Mouse (Mus musculus) small intestine, adult 2 months (tissue): ENCODE measurements around the gene Mfsd12. TPM values are rescaled to one million over a fixed set of nuclear protein-coding genes. Genes with fewer than 3 reads are reported as not detected.
A peak's percentile ranks its signal among the peaks of the same experiment; 100 is the strongest.

Source experiments
- H3K27ac ChIP-seq: fragments of 200-500 bp; 2 replicates; pipeline ENCODE4 v1.5.1; 2012; ENCODE audit warnings: low read depth, low read length, control low read depth, inconsistent platforms; ENCODE audit not compliant: insufficient read depth
- H3K27me3 ChIP-seq: fragments of 200-500 bp; 2 replicates; pipeline ENCODE4 v1.6.1; 2012; ENCODE audit warnings: mild to moderate bottlenecking, moderate library complexity, low read length, inconsistent platforms; ENCODE audit not compliant: control insufficient read depth, insufficient read depth
- H3K36me3 ChIP-seq: fragments of 200-500 bp; 2 replicates; pipeline ENCODE4 v1.6.1; 2012; ENCODE audit warnings: mild to moderate bottlenecking, low read length, control low read depth, inconsistent platforms; ENCODE audit not compliant: control insufficient read depth, insufficient read depth
- H3K4me1 ChIP-seq: fragments of 200-500 bp; 2 replicates; pipeline ENCODE4 v1.6.1; 2012; ENCODE audit warnings: low read length, inconsistent platforms, mixed read lengths; ENCODE audit not compliant: control insufficient read depth, insufficient read depth, insufficient read length
- H3K4me3 ChIP-seq: fragments of 200-500 bp; 2 replicates; pipeline ENCODE4 v1.5.1; 2012; ENCODE audit warnings: low read depth, mild to moderate bottlenecking, control low read depth, inconsistent platforms, low read length, moderate library complexity
- CTCF ChIP-seq: fragments of 200-500 bp; IDR thresholded peaks from 2 replicates; pipeline ENCODE4 v1.5.1; 2012; ENCODE audit warnings: low read depth, mild to moderate bottlenecking, control low read depth, inconsistent platforms, low read length, moderate library complexity, mixed read lengths; ENCODE audit not compliant: insufficient replicate concordance, insufficient read length; ENCODE audit errors: extremely low read depth
- POLR2A ChIP-seq: fragments of 200-500 bp; IDR thresholded peaks from 2 replicates; pipeline ENCODE4 v1.6.1; 2012; ENCODE audit warnings: low read depth, mild to moderate bottlenecking, control low read depth, inconsistent platforms, low read length, moderate library complexity
- WGBS: fragments of 180-500 bp; shearing (Covaris S2); methylation state at CpG from one replicate; pipeline ENCODE4 v1.1.7; 2018; 5-methylcytosine and 5-hydroxymethylcytosine counted together
- polyA plus RNA-seq: library from polyadenylated mRNA; depleted of rRNA; stranded (reverse); fragments of >200 nt; gene quantifications from 2 replicates; pipeline ENCODE4 v1.2.3, GENCODE M21; 2012

Gene Mfsd12
- polyA plus RNA-seq, 1 experiment = 22.7 TPM

- Histone ChIP-seq H3K4me3 (no peak overlapping the region), H3K27me3 (peaks cover 16% of the 10 kb centered on the region), H3K4me1 (peaks cover 17% of the 10 kb centered on the region), H3K27ac (no peak overlapping the region), H3K36me3 (no peaks in the 10 kb centered on the region)
- 32% methylated on average over 16 of the region's 16 CpGs for WGBS
- TF ChIP-seq POLR2A (no peak), CTCF (peak; percentile 73)
Measured at GRCm38 (mm10) chr10:81341333-81341949, 15.8 kb upstream of the Mfsd12 start.

DNA sequence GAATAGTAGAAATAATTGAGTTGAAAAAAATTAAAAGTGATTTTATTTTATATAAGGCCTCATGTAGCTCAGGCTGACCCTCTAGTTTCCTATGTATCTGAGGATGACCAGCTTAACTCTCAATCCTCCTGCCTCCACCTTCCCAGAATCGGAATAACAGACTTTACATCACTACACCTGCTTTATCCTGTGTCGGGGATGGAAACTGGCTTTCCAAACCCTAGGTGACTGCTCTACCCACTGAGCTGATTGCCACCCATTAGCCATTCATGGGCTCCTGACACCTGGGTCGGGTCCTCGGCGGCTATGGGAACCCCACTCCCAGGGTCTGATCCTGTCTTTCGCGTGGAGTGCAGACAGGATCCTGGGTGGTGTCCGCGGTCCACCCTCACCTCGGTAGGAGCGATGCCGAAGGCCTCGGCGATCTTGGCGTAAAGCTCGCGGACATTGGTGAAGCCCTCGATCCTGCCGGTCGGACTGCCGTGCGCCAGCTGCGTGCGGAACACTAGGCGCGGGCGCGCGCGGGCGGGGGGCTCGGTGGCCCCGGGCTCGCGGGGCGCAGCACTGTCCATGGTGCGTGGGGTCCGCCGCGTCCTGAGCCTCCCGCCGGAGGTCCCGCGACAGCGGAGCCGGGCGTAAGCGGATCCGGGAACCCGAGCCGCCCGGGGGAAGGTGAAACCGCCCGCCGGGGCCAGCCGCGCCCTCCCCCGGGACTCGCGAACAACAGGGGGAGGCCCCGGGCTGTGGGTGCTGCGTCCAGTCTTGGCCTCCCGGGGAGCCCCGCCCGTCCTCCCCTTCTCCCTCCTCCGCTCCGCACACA is 14.4 kb upstream of the Mfsd12 start, which contains the start of gene Gipc3:
Gipc3 (minus strand) TSS at position 581 of the 820 bp plus-strand sequence.
- H3K36me3 ChIP-seq = peaks cover 5% of the 10 kb centered on the region; the same call in 1 of the 2 replicates
- H3K4me3 ChIP-seq = peak within 1 kb of the TSS; percentile 62
- H3K27me3 ChIP-seq = peaks cover 16% of the 10 kb centered on the region
- H3K4me1 ChIP-seq = peaks cover 27% of the 10 kb centered on the region
- 5% methylated on average over 64 of the region's 67 CpGs for WGBS
- no peak for TF ChIP-seq POLR2A
- TF ChIP-seq CTCF = no peak
- H3K27ac ChIP-seq = no peak within 1 kb of the TSS

DNA sequence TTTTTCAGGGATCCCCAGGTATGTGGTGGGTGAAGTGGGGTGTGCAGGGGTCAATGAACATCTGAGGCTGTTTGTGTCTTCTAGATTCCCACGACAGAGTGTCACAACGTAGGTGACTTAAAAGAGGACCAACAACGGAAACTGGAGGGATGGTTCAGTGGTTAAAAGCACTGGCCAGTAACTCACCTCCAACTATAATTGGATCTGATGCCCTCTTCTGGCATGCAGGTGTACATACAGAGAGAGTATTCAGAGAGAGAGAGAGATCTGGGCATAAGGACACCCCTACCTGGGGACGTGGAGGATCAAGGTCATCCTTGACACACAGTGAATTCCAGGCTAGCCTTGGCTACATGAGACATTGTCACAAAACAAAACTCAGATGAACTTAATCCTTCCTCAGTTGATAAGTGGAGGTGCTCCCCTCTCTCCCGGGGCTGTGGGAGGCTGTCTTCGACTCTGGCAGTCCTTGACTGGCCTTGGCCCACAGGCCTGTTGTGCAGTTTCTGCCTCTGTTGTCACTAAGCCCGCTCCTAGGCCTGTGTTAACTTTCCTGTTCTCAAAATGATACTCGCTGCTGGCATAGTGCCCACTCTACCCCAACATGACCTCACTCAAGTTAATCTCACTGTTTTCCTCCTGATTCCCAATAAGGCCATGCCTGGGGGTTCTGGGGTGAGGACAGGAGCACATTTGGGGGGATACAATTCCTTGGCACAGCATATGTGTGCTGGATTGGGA is 12.7 kb upstream of the Mfsd12 start:
- H3K27ac ChIP-seq = no peak overlapping the region
- 23% methylated on average over 8 of the region's 8 CpGs for WGBS
- H3K27me3 ChIP-seq = peaks cover 16% of the 10 kb centered on the region
- TF ChIP-seq POLR2A = no peak
- peaks cover 36% of the 10 kb centered on the region for H3K4me1 ChIP-seq
- H3K36me3 ChIP-seq = peaks cover 9% of the 10 kb centered on the region
- H3K4me3 ChIP-seq = no peak overlapping the region

DNA sequence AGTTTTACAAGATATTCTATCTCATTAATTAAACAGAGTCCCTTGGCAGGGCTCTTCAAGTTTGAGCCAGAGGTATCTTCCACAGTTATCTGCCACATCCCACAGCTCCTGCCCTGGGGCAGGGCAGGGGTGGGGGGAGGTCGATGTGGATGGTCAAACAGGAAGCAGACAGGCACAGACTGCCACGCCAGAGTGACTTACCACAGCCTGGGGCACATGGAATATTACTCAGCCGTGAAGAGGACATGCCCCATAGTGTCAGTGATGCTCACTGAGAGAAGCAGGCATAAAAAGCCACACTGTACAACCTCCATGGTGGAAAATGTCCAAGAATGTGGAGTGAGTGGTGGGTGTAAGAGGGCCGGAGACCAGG is 12.1 kb upstream of the Mfsd12 start:
- no peak for TF ChIP-seq CTCF
- no peak for TF ChIP-seq POLR2A

GRCm38 (mm10) chr10:81346453-81347067 is 10.7 kb upstream of the Mfsd12 start:
- 11% methylated on average over 55 of the region's 55 CpGs for WGBS
- H3K27ac ChIP-seq = peak overlapping the region; percentile 45; the same call in 1 of the 2 replicates
- H3K4me1 ChIP-seq = peaks cover 32% of the 10 kb centered on the region
- H3K4me3 ChIP-seq = peak overlapping the region; percentile 62
- H3K27me3 ChIP-seq = peaks cover 16% of the 10 kb centered on the region
- TF ChIP-seq CTCF (0 out of 2 replicates have a peak, but pooled peaks have one; percentile 11), POLR2A (peak; percentile 35; the same call in 1 of the 2 replicates)
- peaks cover 9% of the 10 kb centered on the region for H3K36me3 ChIP-seq

More for the DNA sequence above, 12.1 kb upstream of the Mfsd12 start:
- Histone ChIP-seq H3K4me3 (no peak overlapping the region), H3K27ac (no peak overlapping the region), H3K4me1 (peaks cover 36% of the 10 kb centered on the region), H3K27me3 (peaks cover 16% of the 10 kb centered on the region), H3K36me3 (peaks cover 9% of the 10 kb centered on the region)
- 77% methylated on average over 4 of the region's 4 CpGs for WGBS

DNA sequence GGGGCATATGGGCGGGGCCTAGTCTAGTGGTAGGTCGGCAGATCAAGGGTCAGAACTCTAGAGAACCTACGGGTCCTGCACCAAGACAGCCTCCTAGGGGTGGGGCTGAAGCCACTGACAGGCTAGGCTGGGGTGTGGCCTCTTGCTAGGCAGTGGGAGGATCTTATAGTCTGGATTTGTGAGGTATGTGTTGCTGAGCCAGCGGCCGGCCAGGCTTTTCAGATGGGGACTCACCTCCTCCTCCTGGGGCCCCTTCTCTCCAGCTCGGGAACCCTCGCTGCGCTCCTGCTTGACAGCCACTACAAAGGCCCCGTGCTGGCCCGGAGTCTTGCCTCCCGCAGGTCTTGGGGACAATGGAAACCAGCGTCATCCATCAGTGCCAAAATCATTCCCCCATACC is 8.1 kb upstream of the Mfsd12 start:
- no peaks in the 10 kb centered on the region for H3K27me3 ChIP-seq
- peaks cover 32% of the 10 kb centered on the region for H3K4me1 ChIP-seq
- H3K27ac ChIP-seq = peak overlapping the region; percentile 61; the same call in 1 of the 2 replicates
- 9% methylated on average over 12 of the region's 12 CpGs for WGBS
- H3K4me3 ChIP-seq = peak overlapping the region; percentile 75
- peaks cover 9% of the 10 kb centered on the region for H3K36me3 ChIP-seq
- TF ChIP-seq CTCF (no peak), POLR2A (no peak; the same call in 1 of the 2 replicates)
